Mouse (Mus musculus): ENCODE measurements at regions not wholly inside any gene's neighbourhood (a gene's known extent, or its start where the extent isn't known, plus 50 kb on each side); places are given as distances from the start of the nearest gene placed in this dataset.
"Not testable (repeated sequence)": the region's sequence is repeated elsewhere in the genome, so short reads cannot be mapped to it uniquely, and the experiment has no call there.

GRCm38 (mm10) chr8:20285523-20285922, 77.5 kb downstream of the Gm15319 start:
- DNase-seq (ENCODE audit: low spot score): not testable (repeated sequence)

- DNase-seq (ENCODE audit: low spot score): peak; percentile 8
Measured at GRCm38 (mm10) chr8:20284856-20285255, 78.2 kb downstream of the Gm15319 start.

GRCm38 (mm10) chr8:20283141-20283540, 79.9 kb downstream of the Gm15319 start:
- DNase-seq (ENCODE audit: low spot score): not testable (repeated sequence)

GRCm38 (mm10) chr8:20281201-20281887, 81.7 kb downstream of the Gm15319 start:
- DNase-seq (ENCODE audit: low spot score): not testable (repeated sequence)

GRCm38 (mm10) chr8:20277701-20278100, 85.3 kb downstream of the Gm15319 start:
- not testable (repeated sequence) for DNase-seq (ENCODE audit: low spot score)

GRCm38 (mm10) chr8:20276661-20277060, 86.3 kb downstream of the Gm15319 start:
- DNase-seq (ENCODE audit: low spot score): not testable (repeated sequence)

- DNase-seq (ENCODE audit: low spot score): not testable (repeated sequence)
Measured at GRCm38 (mm10) chr8:20273844-20274243, 89.2 kb downstream of the Gm15319 start.

- DNase-seq (ENCODE audit: low spot score): peak; percentile 24
Measured at GRCm38 (mm10) chr8:20267520-20268127, 95.4 kb downstream of the Gm15319 start.

GRCm38 (mm10) chr8:20266776-20267175, 96.2 kb downstream of the Gm15319 start:
- peak; percentile 40 for DNase-seq (ENCODE audit: low spot score)

- DNase-seq (ENCODE audit: low spot score): not testable (repeated sequence)
Measured at GRCm38 (mm10) chr8:20264612-20265011, 98.4 kb downstream of the Gm15319 start.

- DNase-seq (ENCODE audit: low spot score): not testable (repeated sequence)
Measured at GRCm38 (mm10) chr8:20264106-20264505, 98.9 kb downstream of the Gm15319 start.

- peak; percentile 16 for DNase-seq (ENCODE audit: low spot score)
Measured at GRCm38 (mm10) chr8:20262847-20263570, 100.0 kb downstream of the Gm15319 start.

- DNase-seq (ENCODE audit: low spot score): peak; percentile 9
Measured at GRCm38 (mm10) chr8:20262253-20262652, 100.8 kb downstream of the Gm15319 start.

- DNase-seq (ENCODE audit: low spot score): not testable (repeated sequence)
Measured at GRCm38 (mm10) chr8:20261452-20262181, 101.4 kb downstream of the Gm15319 start.

- peak; percentile 26 for DNase-seq (ENCODE audit: low spot score)
Measured at GRCm38 (mm10) chr8:20261007-20261406, 102.0 kb downstream of the Gm15319 start.

- not testable (repeated sequence) for DNase-seq (ENCODE audit: low spot score)
Measured at GRCm38 (mm10) chr8:20260125-20260640, 102.8 kb downstream of the Gm15319 start.

- DNase-seq (ENCODE audit: low spot score): peak; percentile 14
Measured at GRCm38 (mm10) chr8:20259662-20260061, 103.3 kb downstream of the Gm15319 start.

Data from ovary, postnatal 36 days (tissue).